Mouse (Mus musculus) forebrain, embryonic 14.5 days (tissue): Measurements from ENCODE around the gene Carmil1. TPM values are rescaled to one million over a fixed set of nuclear protein-coding genes. Genes with fewer than 3 reads are reported as not detected.

Experiments used
- ATAC-seq: fragments of 200-750 bp; cut with Nextera tagmentation; 2 replicates; pipeline ENCODE4 v1.8.0; 2017; ENCODE audit warnings: mild to moderate bottlenecking, moderate library complexity
- DNase-seq: peaks from one replicate; pipeline ENCODE4 v3.0.0-alpha.2; 2015; ENCODE audit warnings: low spot score
- H3K27ac ChIP-seq: fragments of 300-500 bp; sonication (generic); 2 replicates; pipeline ENCODE4 v1.5.1; 2014; ENCODE audit warnings: low read depth, mild to moderate bottlenecking, control low read depth, low read length, moderate library complexity
- H3K27me3 ChIP-seq: fragments of 300-500 bp; sonication (generic); replicated peaks from 2 replicates; pipeline ENCODE4 v1.6.1; 2014; ENCODE audit warnings: low read length, control low read depth, mixed read lengths; ENCODE audit not compliant: control insufficient read depth, insufficient read depth
- H3K36me3 ChIP-seq: fragments of 300-500 bp; sonication (generic); 2 replicates; pipeline ENCODE4 v1.6.1; 2014; ENCODE audit warnings: low read length, control low read depth; ENCODE audit not compliant: control insufficient read depth, insufficient read depth
- H3K4me1 ChIP-seq: fragments of 300-500 bp; sonication (generic); 2 replicates; pipeline ENCODE4 v1.6.1; 2014; ENCODE audit warnings: antibody characterized with exemption, low read length, control low read depth; ENCODE audit not compliant: control insufficient read depth, insufficient read depth
- H3K4me2 ChIP-seq: fragments of 300-500 bp; sonication (generic); 2 replicates; pipeline ENCODE4 v1.6.1; 2014; ENCODE audit warnings: mild to moderate bottlenecking, control low read depth, low read length
- H3K4me3 ChIP-seq: fragments of 300-500 bp; sonication (generic); 2 replicates; pipeline ENCODE4 v1.5.1; 2014; ENCODE audit warnings: low read depth, low read length, control low read depth
- H3K9ac ChIP-seq: fragments of 300-500 bp; sonication (generic); 2 replicates; pipeline ENCODE4 v1.6.1; 2014; ENCODE audit warnings: mild to moderate bottlenecking, low read length, control low read depth, moderate library complexity
- H3K9me3 ChIP-seq: fragments of 300-500 bp; sonication (generic); replicated peaks from 2 replicates; pipeline ENCODE4 v1.6.1; 2016; ENCODE audit warnings: low read length, control low read depth, mixed read lengths; ENCODE audit not compliant: control insufficient read depth
- WGBS: fragments of 180-500 bp; shearing (Covaris S2); extraction: QIAGEN DNeasy Blood & Tissue Kit; methylation state at CpG from one replicate; pipeline ENCODE4 v1.1.7; 2014; 5-methylcytosine and 5-hydroxymethylcytosine counted together
- polyA plus RNA-seq: library from polyadenylated mRNA; unstranded; fragments of >200 nt; fragmentation: Nextera tagmentation; extraction: Ambion mirVana; gene quantifications from 2 replicates; pipeline ENCODE4 v1.2.1, GENCODE M21; 2014

Gene Carmil1
- polyA plus RNA-seq, 1 experiment from 2014 or later: 14.5 TPM

GRCm38 (mm10) chr13:24136836-24137235, 143.8 kb downstream of the Carmil1 start:
- DNase-seq (no peak), ATAC-seq (no peak)
- Histone ChIP-seq H3K4me1 (no peaks in the 10 kb centered on the region), H3K27ac (no peak overlapping the region), H3K27me3 (no peaks in the 10 kb centered on the region), H3K4me2 (no peak overlapping the region), H3K4me3 (no peak overlapping the region), H3K36me3 (no peaks in the 10 kb centered on the region), H3K9ac (no peak overlapping the region), H3K9me3 (no peaks in the 10 kb centered on the region)
- WGBS: 88% methylated on average over 5 of the region's 5 CpGs

DNA sequence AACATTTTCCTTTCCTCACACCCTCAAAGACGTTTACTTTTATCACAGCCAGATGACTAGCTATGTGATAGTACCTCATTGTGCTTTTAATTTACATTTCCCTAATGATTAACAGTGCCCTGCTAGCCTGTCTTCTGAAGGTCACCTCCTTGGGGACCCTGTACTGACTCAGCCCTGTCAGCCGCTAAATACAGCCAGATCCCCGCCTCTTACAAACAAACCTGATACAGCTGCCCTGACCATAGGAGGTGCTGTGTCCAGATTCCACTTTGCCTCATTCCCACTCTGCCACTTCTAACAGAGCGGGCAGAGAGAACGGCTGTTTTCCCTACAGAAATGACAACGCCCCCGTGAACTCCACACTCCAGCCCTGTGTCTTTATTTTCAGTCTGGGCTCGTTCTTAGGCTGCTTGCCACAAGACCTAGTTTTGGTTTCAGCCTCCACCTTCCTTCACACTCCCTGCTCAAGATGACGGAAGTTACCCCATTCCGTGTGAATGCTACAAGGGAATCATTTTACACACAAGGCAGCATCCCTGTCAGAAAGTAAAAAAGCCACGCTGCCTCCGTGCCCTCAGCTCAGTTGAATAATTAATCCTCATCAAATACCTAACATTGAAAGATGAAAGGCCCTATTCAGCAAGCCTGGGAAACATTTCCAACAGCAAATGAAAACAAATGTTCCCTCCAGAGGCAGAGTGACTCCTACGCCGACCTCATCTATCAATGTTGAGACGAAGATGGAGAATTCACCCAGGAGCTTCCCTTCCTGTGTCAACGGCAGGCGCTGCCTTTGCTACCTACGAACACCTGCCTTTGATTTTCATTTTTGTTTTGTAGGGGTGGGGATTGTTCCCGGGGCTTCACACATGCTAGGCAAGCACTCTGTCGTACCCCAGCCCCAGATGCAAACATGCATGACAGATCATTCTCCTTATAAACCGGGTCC, 145.0 kb downstream of the Carmil1 start:
- ATAC-seq (no peak), DNase-seq (no peak)
- Histone ChIP-seq H3K9ac (no peak overlapping the region; the same call in 1 of the 2 replicates), H3K4me2 (no peak overlapping the region), H3K36me3 (no peaks in the 10 kb centered on the region), H3K4me3 (no peak overlapping the region), H3K9me3 (no peaks in the 10 kb centered on the region), H3K27me3 (no peaks in the 10 kb centered on the region), H3K4me1 (no peaks in the 10 kb centered on the region), H3K27ac (no peak overlapping the region)
- WGBS: 57% methylated on average over 21 of the region's 21 CpGs

GRCm38 (mm10) chr13:24132866-24133265, 147.7 kb downstream of the Carmil1 start:
- no peak overlapping the region for H3K4me2 ChIP-seq
- H3K36me3 ChIP-seq: no peaks in the 10 kb centered on the region
- no peaks in the 10 kb centered on the region for H3K9me3 ChIP-seq
- no peak for DNase-seq
- no peak for ATAC-seq
- H3K27ac ChIP-seq: no peak overlapping the region
- H3K9ac ChIP-seq: no peak overlapping the region
- no peaks in the 10 kb centered on the region for H3K27me3 ChIP-seq
- no peaks in the 10 kb centered on the region for H3K4me1 ChIP-seq
- H3K4me3 ChIP-seq: no peak overlapping the region
- 95% methylated on average over 3 of the region's 3 CpGs for WGBS

GRCm38 (mm10) chr13:24131319-24131718, 149.3 kb downstream of the Carmil1 start:
- ATAC-seq: no peak
- Histone ChIP-seq H3K4me2 (no peak overlapping the region), H3K36me3 (no peaks in the 10 kb centered on the region), H3K4me3 (no peak overlapping the region), H3K9me3 (no peaks in the 10 kb centered on the region), H3K4me1 (no peaks in the 10 kb centered on the region), H3K27ac (no peak overlapping the region), H3K27me3 (no peaks in the 10 kb centered on the region), H3K9ac (no peak overlapping the region)
- DNase-seq: no peak
- WGBS: 92% methylated on average over 5 of the region's 5 CpGs

- Histone ChIP-seq H3K36me3 (no peaks in the 10 kb centered on the region), H3K4me2 (no peak overlapping the region), H3K27ac (no peak overlapping the region), H3K4me1 (no peaks in the 10 kb centered on the region), H3K27me3 (no peaks in the 10 kb centered on the region), H3K9me3 (no peaks in the 10 kb centered on the region), H3K9ac (no peak overlapping the region), H3K4me3 (no peak overlapping the region)
- DNase-seq (no peak), ATAC-seq (no peak)
- 85% methylated on average over 2 of the region's 2 CpGs for WGBS
These were observed 149.9 kb downstream of the Carmil1 start for GRCm38 (mm10) chr13:24130741-24131140.

DNA sequence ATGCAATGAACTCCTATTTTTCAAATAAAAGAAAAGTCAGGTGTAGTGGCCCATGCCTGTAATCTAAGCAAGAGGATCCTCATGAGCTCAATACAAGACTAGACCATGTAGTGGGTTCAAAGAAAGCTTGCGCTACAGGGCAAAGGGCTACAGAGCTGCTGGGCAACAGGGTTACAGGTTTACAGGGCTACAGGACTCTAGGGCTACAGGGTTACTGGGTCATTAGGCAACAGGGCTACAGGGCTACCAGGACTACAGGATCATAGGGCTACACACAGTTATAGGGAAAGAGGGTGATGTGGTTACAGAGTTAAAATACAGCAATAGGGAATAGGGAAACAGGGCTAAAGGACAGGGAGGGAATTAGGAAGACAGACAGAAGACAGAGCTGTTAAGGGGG, 151.9 kb downstream of the Carmil1 start:
- no peaks in the 10 kb centered on the region for H3K4me1 ChIP-seq
- WGBS: 98% methylated on average over 1 of the region's 1 CpGs
- no peak for DNase-seq
- H3K4me3 ChIP-seq: no peak overlapping the region
- H3K9me3 ChIP-seq: no peaks in the 10 kb centered on the region
- no peak overlapping the region for H3K27ac ChIP-seq
- H3K27me3 ChIP-seq: no peaks in the 10 kb centered on the region
- H3K4me2 ChIP-seq: no peak overlapping the region
- no peak for ATAC-seq
- no peak overlapping the region for H3K9ac ChIP-seq
- no peaks in the 10 kb centered on the region for H3K36me3 ChIP-seq

GRCm38 (mm10) chr13:24125865-24126264, 154.7 kb downstream of the Carmil1 start:
- DNase-seq: no peak
- no peak overlapping the region for H3K4me2 ChIP-seq
- 85% methylated on average over 6 of the region's 6 CpGs for WGBS

GRCm38 (mm10) chr13:24117181-24117812, 163.3 kb downstream of the Carmil1 start:
- H3K4me2 ChIP-seq: no peak overlapping the region
- H3K4me3 ChIP-seq: no peak overlapping the region
- H3K4me1 ChIP-seq: no peaks in the 10 kb centered on the region
- H3K9me3 ChIP-seq: no peaks in the 10 kb centered on the region
- no peak overlapping the region for H3K9ac ChIP-seq
- 82% methylated on average over 7 of the region's 7 CpGs for WGBS
- no peak overlapping the region for H3K27ac ChIP-seq
- no peaks in the 10 kb centered on the region for H3K36me3 ChIP-seq
- DNase-seq: no peak
- H3K27me3 ChIP-seq: no peaks in the 10 kb centered on the region
- ATAC-seq: no peak

More at GRCm38 (mm10) chr13:24125865-24126264, 154.7 kb downstream of the Carmil1 start:
- Histone ChIP-seq H3K4me3 (no peak overlapping the region), H3K9me3 (no peaks in the 10 kb centered on the region), H3K27ac (no peak overlapping the region), H3K27me3 (no peaks in the 10 kb centered on the region), H3K4me1 (no peaks in the 10 kb centered on the region), H3K36me3 (no peaks in the 10 kb centered on the region), H3K9ac (no peak overlapping the region)
- ATAC-seq: no peak
